Mouse (Mus musculus): ENCODE measurements around the gene Numa1.

DNA sequence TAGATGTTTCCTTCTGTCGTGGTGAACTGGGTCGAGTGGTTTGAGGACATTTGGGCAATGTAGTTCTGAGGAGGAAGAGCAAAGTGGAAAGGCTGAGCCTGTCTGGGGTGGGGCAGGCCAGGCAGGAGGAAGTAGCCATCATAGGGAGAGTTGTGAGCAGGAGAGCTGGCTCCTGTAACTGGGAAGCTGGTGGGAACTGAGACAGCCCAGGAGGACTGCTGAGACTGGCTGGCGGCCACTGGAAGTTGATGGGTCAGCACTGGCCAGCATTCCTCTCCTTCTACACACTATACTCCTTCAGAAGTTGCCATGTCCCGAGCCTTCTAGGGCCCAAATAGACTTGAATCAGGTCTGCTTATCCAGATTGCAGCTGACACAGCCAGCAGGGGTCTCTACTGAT, 25.5 kb upstream of the Numa1 start:
- TF ChIP-seq FLI1 (IDR thresholded peaks at IDR 0.05; ENCODE audit: low read length), result no peak
- TF ChIP-seq GATA1 (IDR thresholded peaks at IDR 0.05; ENCODE audit: borderline replicate concordance, low read length), result no peak
